Mouse (Mus musculus) right cerebral cortex, postnatal 10 days (tissue): Measurements from ENCODE around the gene Tfap4.
A peak's percentile ranks its signal among the peaks of the same experiment; 100 is the strongest.
"Not testable (repeated sequence)": the region's sequence is repeated elsewhere in the genome, so short reads cannot be mapped to it uniquely, and the experiment has no call there.

ENCODE experiments used
- DNase-seq, 2 experiments: peaks; one replicate each; pipeline ENCODE4 v3.0.0; 2021; ENCODE audit warnings: low spot score in 2 of 2

Tfap4 gene

GRCm38 (mm10) chr16:4592909-4593875, 33.5 kb upstream of the Tfap4 start:
- DNase-seq, result peak; percentile 73 to 75

GRCm38 (mm10) chr16:4590236-4590635, 30.6 kb upstream of the Tfap4 start:
- DNase-seq, result no peak

GRCm38 (mm10) chr16:4587516-4588210, 28.0 kb upstream of the Tfap4 start:
- DNase-seq, result no peak

GRCm38 (mm10) chr16:4586531-4587123, 27.0 kb upstream of the Tfap4 start:
- DNase-seq, result peak; percentile 92 to 94

GRCm38 (mm10) chr16:4585642-4586530, 26.2 kb upstream of the Tfap4 start:
- no peak for DNase-seq

GRCm38 (mm10) chr16:4584438-4584837, 24.8 kb upstream of the Tfap4 start:
- no peak for DNase-seq

- DNase-seq, result no peak
Observed at GRCm38 (mm10) chr16:4583807-4584206, 24.2 kb upstream of the Tfap4 start.

- not testable (repeated sequence) for DNase-seq
Observed at GRCm38 (mm10) chr16:4581179-4581578, 21.5 kb upstream of the Tfap4 start.

- DNase-seq, result no peak
Observed at GRCm38 (mm10) chr16:4578630-4579029, 19.0 kb upstream of the Tfap4 start.

GRCm38 (mm10) chr16:4576873-4577272, 17.2 kb upstream of the Tfap4 start:
- DNase-seq, result no peak

- DNase-seq, result no peak
Observed at GRCm38 (mm10) chr16:4576038-4576437, 16.4 kb upstream of the Tfap4 start.

GRCm38 (mm10) chr16:4570737-4571136, 11.1 kb upstream of the Tfap4 start:
- DNase-seq, result no peak

- DNase-seq, result peak; percentile 56 to 80
Observed at GRCm38 (mm10) chr16:4567912-4568311, 8.3 kb upstream of the Tfap4 start.

GRCm38 (mm10) chr16:4560145-4560952, 695 bp upstream of the Tfap4 start:
- peak; percentile 72 to 73 for DNase-seq

- DNase-seq, result peak; percentile 79 to 87
Observed at GRCm38 (mm10) chr16:4558980-4559631, 548 bp downstream of the Tfap4 start.

- DNase-seq, result peak; percentile 96
Observed at GRCm38 (mm10) chr16:4558384-4558979, 1.2 kb downstream of the Tfap4 start.

- DNase-seq, result peak; percentile 76 to 81
Observed at GRCm38 (mm10) chr16:4557949-4558348, 1.7 kb downstream of the Tfap4 start.

- DNase-seq, result no peak
Observed at GRCm38 (mm10) chr16:4557085-4557484, 2.6 kb downstream of the Tfap4 start.

GRCm38 (mm10) chr16:4555555-4555954, 4.1 kb downstream of the Tfap4 start:
- no peak for DNase-seq
